ENCODE assay signal across 8 mouse cellular contexts in genomic region chr3:25675069-25675468, GRCm38 (mm10).
DNase-seq lines count a peak whose midpoint lies in the region; ATAC-seq and TF ChIP-seq lines count a peak whose summit lies in the region.

No protein-coding gene starts in this region.

- H3K4me2 ChIP-seq in heart, embryonic 11.5 days = no peak overlapping the region
- no peak overlapping the region for H3K4me2 ChIP-seq in intestine, embryonic 16.5 days (ENCODE audit: low read depth, low read length)

- no peaks in the 10 kb centered on the region for H3K36me3 ChIP-seq in heart, adult 2 months (ENCODE audit: control insufficient read depth, insufficient read depth, low read length)
- no peaks in the 10 kb centered on the region for H3K36me3 ChIP-seq in heart, embryonic 11.5 days (ENCODE audit: control insufficient read depth, insufficient read depth, low read length)
- no peaks in the 10 kb centered on the region for H3K36me3 ChIP-seq in intestine, embryonic 16.5 days (ENCODE audit: control insufficient read depth, insufficient read depth, low read length)

- H3K79me2 ChIP-seq in heart, adult 2 months (replicated peaks; ENCODE audit: control insufficient read depth, insufficient read depth, low read length) = no peaks in the 10 kb centered on the region

- no peak for TF ChIP-seq POLR2A in heart, adult 2 months (IDR thresholded peaks at IDR 0.05; ENCODE audit: insufficient read depth, low read depth, low read length)

- no peaks in the 10 kb centered on the region for H3K9me3 ChIP-seq in heart, embryonic 11.5 days (replicated peaks; ENCODE audit: control insufficient read depth, low read length)
- H3K9me3 ChIP-seq in intestine, embryonic 16.5 days (ENCODE audit: control insufficient read depth, low read length) = no peaks in the 10 kb centered on the region

- peak; percentile 85 for TF ChIP-seq CTCF in heart, adult 2 months (IDR thresholded peaks at IDR 0.05)

- TF ChIP-seq EP300 in heart, adult 2 months (IDR thresholded peaks at IDR 0.05; ENCODE audit: insufficient read depth, low read depth, low read length) = no peak

- intact Hi-C loops in heart, adult 2 months (cut with DNase I) = no loop called here

- no peak overlapping the region for H3K27ac ChIP-seq in heart, adult 2 months
- H3K27ac ChIP-seq in heart, embryonic 11.5 days (ENCODE audit: low read depth, low read length) = no peak overlapping the region
- no peak overlapping the region for H3K27ac ChIP-seq in intestine, embryonic 16.5 days (ENCODE audit: low read length)

- no peaks in the 10 kb centered on the region for H3K27me3 ChIP-seq in heart, adult 2 months (ENCODE audit: control insufficient read depth, insufficient read depth, low read length)
- no peaks in the 10 kb centered on the region for H3K27me3 ChIP-seq in heart, embryonic 11.5 days (ENCODE audit: control insufficient read depth, insufficient read depth, low read length)
- no peaks in the 10 kb centered on the region for H3K27me3 ChIP-seq in intestine, embryonic 16.5 days (replicated peaks; ENCODE audit: control insufficient read depth, insufficient read depth, low read length)

- 53% methylated on average over 3 of the region's 3 CpGs for WGBS in heart, adult 2 months
- WGBS in heart, embryonic 11.5 days (ENCODE audit: insufficient replicate concordance) = 41% methylated on average over 3 of the region's 3 CpGs
- 56% methylated on average over 3 of the region's 3 CpGs for WGBS in intestine, embryonic 16.5 days

- no peak for ATAC-seq in heart, embryonic 11.5 days (replicated peaks; ENCODE audit: insufficient number of reproducible peaks, low FRiP score, low TSS enrichment)
- ATAC-seq in megakaryocyte-erythroid progenitor cell, adult 5-6 weeks (replicated peaks; ENCODE audit: low FRiP score, low TSS enrichment, poor library complexity, severe bottlenecking) = peak; percentile 71; the same call in 1 of the 2 replicates
- ATAC-seq in intestine, embryonic 16.5 days = no peak

- no peak for DNase-seq in heart, adult 2 months
- DNase-seq in urinary bladder, postnatal 25 days (ENCODE audit: low spot score) = peak; percentile 9
- no peak for DNase-seq in urinary bladder, postnatal 14 days (ENCODE audit: low spot score)
- peak; percentile 52 for DNase-seq in embryo, embryonic 10.5 days (ENCODE audit: low spot score)
- no peak for DNase-seq in layer of hippocampus, adult 9-11 months

- H3K9ac ChIP-seq in heart, adult 2 months (ENCODE audit: low read depth, low read length) = no peak overlapping the region
- no peak overlapping the region for H3K9ac ChIP-seq in heart, embryonic 11.5 days (ENCODE audit: low read depth, low read length)
- no peak overlapping the region for H3K9ac ChIP-seq in intestine, embryonic 16.5 days (ENCODE audit: low read depth, low read length)

- H3K4me3 ChIP-seq in heart, adult 2 months = no peak overlapping the region
- no peak overlapping the region for H3K4me3 ChIP-seq in heart, embryonic 11.5 days (ENCODE audit: low read depth, low read length)
- no peak overlapping the region for H3K4me3 ChIP-seq in intestine, embryonic 16.5 days (ENCODE audit: low read length)

- no peaks in the 10 kb centered on the region for H3K4me1 ChIP-seq in heart, adult 2 months (ENCODE audit: control insufficient read depth, insufficient read depth, low read length)
- H3K4me1 ChIP-seq in heart, embryonic 11.5 days (ENCODE audit: control insufficient read depth, insufficient read depth, low read length) = no peaks in the 10 kb centered on the region
- no peaks in the 10 kb centered on the region for H3K4me1 ChIP-seq in intestine, embryonic 16.5 days (ENCODE audit: control insufficient read depth, insufficient read depth, low read length)

Comparison
In these comparisons a context has a peak if more than half of its experiments do, and no peak if none do; other contexts are left out.
1. DNase-seq: peak in urinary bladder, postnatal 25 days (single experiment) and embryo, embryonic 10.5 days (single experiment); none in heart, adult 2 months (0 of 2), urinary bladder, postnatal 14 days (single experiment) and layer of hippocampus, adult 9-11 months (single experiment).